Mouse (Mus musculus) olfactory bulb, adult 2 months (tissue): ENCODE measurements around the gene Gstm2.

Source experiments
- CTCF ChIP-seq: fragments of 200-500 bp; IDR thresholded peaks from 2 replicates; pipeline ENCODE4 v1.5.1; 2012; ENCODE audit warnings: low read depth, mild to moderate bottlenecking, low read length, moderate library complexity; ENCODE audit not compliant: insufficient read depth
- POLR2A ChIP-seq: fragments of 200-500 bp; IDR thresholded peaks from 2 replicates; pipeline ENCODE4 v1.6.1; 2012; ENCODE audit warnings: mild to moderate bottlenecking, low read depth, low read length, moderate library complexity; ENCODE audit not compliant: insufficient read depth

GRCm38 (mm10) chr3:107982726-107983125, 3.5 kb downstream of the Gstm2 start:
- TF ChIP-seq CTCF (no peak), POLR2A (no peak)
